Mouse (Mus musculus) bone marrow macrophage, adult 2 months (primary cell): ENCODE measurements around the gene Ltb4r2.

ENCODE experiments used
- CTCF ChIP-seq: IDR thresholded peaks from 2 replicates; pipeline ENCODE4 v1.5.1; 2012; ENCODE audit warnings: low read depth, mild to moderate bottlenecking, low read length, moderate library complexity
- POLR2A ChIP-seq: IDR thresholded peaks from 2 replicates; pipeline ENCODE4 v1.6.1; 2012; ENCODE audit warnings: mild to moderate bottlenecking, low read depth, low read length, borderline replicate concordance

DNA sequence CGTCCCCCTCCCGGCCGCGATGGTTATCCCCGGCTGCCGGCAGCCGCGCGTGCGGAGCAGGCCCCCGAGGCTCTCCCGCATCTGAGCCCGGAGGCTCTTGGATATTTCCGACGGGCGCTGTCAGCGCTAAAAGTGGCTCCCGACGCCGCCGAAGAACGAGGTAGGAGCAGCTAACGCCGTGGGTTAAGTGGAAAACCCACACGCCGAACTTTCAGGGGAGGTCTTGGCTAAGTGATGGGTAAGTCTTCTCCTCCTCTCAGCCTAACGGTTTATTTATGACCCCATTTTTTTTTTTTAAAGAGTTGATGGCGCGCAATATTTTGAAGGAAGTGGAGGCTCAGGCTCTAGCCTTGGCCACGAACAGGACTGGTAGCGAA lies 15.4 kb upstream of the Ltb4r2 start:
- TF ChIP-seq POLR2A, result no peak
- TF ChIP-seq CTCF, result no peak
